Mouse (Mus musculus): ENCODE results near the gene Pank1.
A peak's percentile ranks its signal among the peaks of the same experiment; 100 is the strongest.

Gene Pank1

GRCm38 (mm10) chr19:34879624-34880023 lies 369 bp upstream of the Pank1 start:
- DNase-seq (ENCODE audit: inconsistent ontology term), result no peak

- DNase-seq (ENCODE audit: inconsistent ontology term), result peak; percentile 92
These were observed 1.2 kb downstream of the Pank1 start for GRCm38 (mm10) chr19:34877898-34878602.

- no peak for DNase-seq (ENCODE audit: inconsistent ontology term)
These were observed 2.6 kb downstream of the Pank1 start for GRCm38 (mm10) chr19:34876676-34877075.

- no peak for DNase-seq (ENCODE audit: inconsistent ontology term)
These were observed 9.9 kb downstream of the Pank1 start for GRCm38 (mm10) chr19:34869375-34869774.

- no peak for DNase-seq (ENCODE audit: inconsistent ontology term)
These were observed 11.0 kb downstream of the Pank1 start for GRCm38 (mm10) chr19:34868093-34868741.

- no peak for DNase-seq (ENCODE audit: inconsistent ontology term)
These were observed 15.5 kb downstream of the Pank1 start for GRCm38 (mm10) chr19:34863737-34864136.

- DNase-seq (ENCODE audit: inconsistent ontology term), result peak; percentile 50
These were observed 23.1 kb downstream of the Pank1 start for GRCm38 (mm10) chr19:34856021-34856651.

- DNase-seq (ENCODE audit: inconsistent ontology term), result no peak
These were observed 28.1 kb downstream of the Pank1 start for GRCm38 (mm10) chr19:34851161-34851560.

GRCm38 (mm10) chr19:34849426-34849825 lies 29.8 kb downstream of the Pank1 start:
- no peak for DNase-seq (ENCODE audit: inconsistent ontology term)

- DNase-seq (ENCODE audit: inconsistent ontology term), result no peak
These were observed 31.1 kb downstream of the Pank1 start for GRCm38 (mm10) chr19:34848164-34848563.

- no peak for DNase-seq (ENCODE audit: inconsistent ontology term)
These were observed 32.2 kb downstream of the Pank1 start for GRCm38 (mm10) chr19:34847103-34847502.

GRCm38 (mm10) chr19:34846508-34847038 lies 32.7 kb downstream of the Pank1 start:
- no peak for DNase-seq (ENCODE audit: inconsistent ontology term)

- DNase-seq (ENCODE audit: inconsistent ontology term), result no peak
These were observed 33.2 kb downstream of the Pank1 start for GRCm38 (mm10) chr19:34846005-34846404.

GRCm38 (mm10) chr19:34845331-34845730 lies 33.9 kb downstream of the Pank1 start:
- DNase-seq (ENCODE audit: inconsistent ontology term), result peak; percentile 87

GRCm38 (mm10) chr19:34844760-34845159 lies 34.5 kb downstream of the Pank1 start:
- no peak for DNase-seq (ENCODE audit: inconsistent ontology term)

- no peak for DNase-seq (ENCODE audit: inconsistent ontology term)
These were observed 35.2 kb downstream of the Pank1 start for GRCm38 (mm10) chr19:34844047-34844446.

GRCm38 (mm10) chr19:34841719-34842506 lies 37.3 kb downstream of the Pank1 start:
- DNase-seq (ENCODE audit: inconsistent ontology term), result no peak

- no peak for DNase-seq (ENCODE audit: inconsistent ontology term)
These were observed 40.6 kb downstream of the Pank1 start for GRCm38 (mm10) chr19:34838624-34839023.

- DNase-seq (ENCODE audit: inconsistent ontology term), result no peak
These were observed 47.6 kb downstream of the Pank1 start for GRCm38 (mm10) chr19:34831702-34832101.

GRCm38 (mm10) chr19:34827916-34828635 lies 51.2 kb downstream of the Pank1 start:
- DNase-seq (ENCODE audit: inconsistent ontology term), result no peak

- peak; percentile 81 for DNase-seq (ENCODE audit: inconsistent ontology term)
These were observed 51.8 kb downstream of the Pank1 start for GRCm38 (mm10) chr19:34827444-34827843.
